Mouse (Mus musculus) olfactory bulb, adult 2 months (tissue): ENCODE data around the gene BC025920.

ENCODE experiments used
- CTCF ChIP-seq: fragments of 200-500 bp; IDR thresholded peaks from 2 replicates; pipeline ENCODE4 v1.5.1; 2012; ENCODE audit warnings: low read depth, mild to moderate bottlenecking, low read length, moderate library complexity; ENCODE audit not compliant: insufficient read depth
- POLR2A ChIP-seq: fragments of 200-500 bp; IDR thresholded peaks from 2 replicates; pipeline ENCODE4 v1.6.1; 2012; ENCODE audit warnings: mild to moderate bottlenecking, low read depth, low read length, moderate library complexity; ENCODE audit not compliant: insufficient read depth

DNA sequence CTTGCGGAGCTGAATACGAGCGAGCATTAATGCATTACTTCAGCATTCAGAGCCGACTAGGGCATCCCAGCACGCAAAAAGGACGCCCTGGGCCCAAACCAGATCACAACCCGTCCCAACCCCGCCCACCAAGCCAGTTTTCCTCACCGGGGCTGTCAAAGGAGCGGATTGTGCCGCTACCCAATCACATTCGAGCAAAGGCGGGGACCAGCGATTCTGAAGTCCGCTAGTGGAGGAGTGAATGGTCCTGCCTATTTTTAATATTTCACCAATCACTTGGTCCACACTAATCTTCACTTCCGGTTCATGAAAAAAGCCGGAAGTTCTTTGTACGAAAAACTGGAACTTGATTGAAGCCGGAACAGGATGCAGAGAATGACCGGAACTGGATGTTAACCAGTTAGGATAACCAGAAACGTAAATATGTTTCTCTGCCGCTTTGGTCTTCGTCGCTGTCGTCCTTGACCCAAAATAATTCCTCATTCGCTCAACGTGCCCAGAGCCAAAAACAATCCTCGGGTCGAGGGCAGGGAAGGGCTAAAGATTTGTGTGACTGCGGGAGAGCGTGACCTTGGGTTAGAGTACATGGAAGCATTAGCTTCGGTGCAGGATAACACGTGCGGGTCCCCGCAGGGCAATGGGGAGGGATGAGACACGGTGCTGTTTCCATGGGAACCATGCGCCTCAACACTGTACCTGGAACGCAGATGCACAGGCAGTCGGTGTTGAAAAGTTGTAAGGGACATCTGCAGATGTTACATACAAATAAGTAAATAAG is at the start of gene BC025920:
- TF ChIP-seq CTCF (no peak), POLR2A (peak; percentile 43; the same call in 1 of the 2 replicates)
